Mouse (Mus musculus) limb, embryonic 13.5 days (tissue): ENCODE results near the gene Gprc6a. TPM values are rescaled to one million over a fixed set of nuclear protein-coding genes. Genes with fewer than 3 reads are reported as not detected.
A peak's percentile ranks its signal among the peaks of the same experiment; 100 is the strongest.

ENCODE experiments used
- ATAC-seq: fragments of 200-750 bp; cut with Nextera tagmentation; 2 replicates; pipeline ENCODE4 v1.8.0; 2017; ENCODE audit warnings: low read depth, moderate number of reproducible peaks, moderate TSS enrichment; ENCODE audit not compliant: low FRiP score
- H3K27ac ChIP-seq: fragments of 300-500 bp; sonication (generic); 2 replicates; pipeline ENCODE4 v1.5.1; 2015; ENCODE audit warnings: inconsistent platforms, mild to moderate bottlenecking, moderate library complexity
- H3K27me3 ChIP-seq: fragments of 300-500 bp; sonication (generic); 2 replicates; pipeline ENCODE4 v1.6.1; 2015; ENCODE audit warnings: mild to moderate bottlenecking, inconsistent platforms
- H3K36me3 ChIP-seq: fragments of 300-500 bp; sonication (generic); 2 replicates; pipeline ENCODE4 v1.6.1; 2015; ENCODE audit warnings: inconsistent platforms, mild to moderate bottlenecking, moderate library complexity
- H3K4me1 ChIP-seq: fragments of 300-500 bp; sonication (generic); 2 replicates; pipeline ENCODE4 v1.6.1; 2015; ENCODE audit warnings: inconsistent platforms
- H3K4me2 ChIP-seq: fragments of 300-500 bp; sonication (generic); replicated peaks from 2 replicates; pipeline ENCODE4 v1.6.1; 2015; ENCODE audit warnings: inconsistent platforms, mild to moderate bottlenecking, moderate library complexity
- H3K4me3 ChIP-seq: fragments of 300-500 bp; sonication (generic); 2 replicates; pipeline ENCODE4 v1.5.1; 2015; ENCODE audit warnings: moderate library complexity, mild to moderate bottlenecking, inconsistent platforms
- H3K9ac ChIP-seq: fragments of 300-500 bp; sonication (generic); 2 replicates; pipeline ENCODE4 v1.6.1; 2015; ENCODE audit warnings: mild to moderate bottlenecking, inconsistent platforms
- H3K9me3 ChIP-seq: fragments of 300-500 bp; sonication (generic); 2 replicates; pipeline ENCODE4 v1.6.1; 2016; ENCODE audit warnings: inconsistent platforms
- WGBS: fragments of 180-500 bp; shearing (Covaris S2); methylation state at CpG from one replicate; pipeline ENCODE4 v1.1.7; 2015; 5-methylcytosine and 5-hydroxymethylcytosine counted together
- polyA plus RNA-seq: library from polyadenylated mRNA; unstranded; fragments of >200 nt; fragmentation: Nextera tagmentation; extraction: Ambion mirVana; gene quantifications from 2 replicates; pipeline ENCODE4 v1.2.1, GENCODE M21; 2015

Gene Gprc6a
- polyA plus RNA-seq, 1 experiment from 2014 or later, result not detected

- no peak overlapping the region for H3K4me2 ChIP-seq
- 72% methylated on average over 11 of the region's 11 CpGs for WGBS
- H3K36me3 ChIP-seq, result no peaks in the 10 kb centered on the region
- H3K27me3 ChIP-seq, result no peaks in the 10 kb centered on the region
- H3K4me1 ChIP-seq, result no peaks in the 10 kb centered on the region
- ATAC-seq, result no peak
- no peaks in the 10 kb centered on the region for H3K9me3 ChIP-seq
- H3K27ac ChIP-seq, result no peak overlapping the region
- no peak overlapping the region for H3K9ac ChIP-seq
- H3K4me3 ChIP-seq, result no peak overlapping the region
Observed at GRCm38 (mm10) chr10:51614826-51615590, 16.3 kb downstream of the Gprc6a start.

- no peaks in the 10 kb centered on the region for H3K36me3 ChIP-seq
- no peaks in the 10 kb centered on the region for H3K27me3 ChIP-seq
- no peak overlapping the region for H3K27ac ChIP-seq
- H3K9me3 ChIP-seq, result no peaks in the 10 kb centered on the region
- no peak overlapping the region for H3K9ac ChIP-seq
- no peak for ATAC-seq
- no peaks in the 10 kb centered on the region for H3K4me1 ChIP-seq
- H3K4me3 ChIP-seq, result no peak overlapping the region
- H3K4me2 ChIP-seq, result no peak overlapping the region
- 78% methylated on average over 3 of the region's 3 CpGs for WGBS
Observed at GRCm38 (mm10) chr10:51613421-51613820, 17.8 kb downstream of the Gprc6a start.

- Histone ChIP-seq H3K9me3 (no peaks in the 10 kb centered on the region), H3K9ac (no peak overlapping the region), H3K27me3 (no peaks in the 10 kb centered on the region), H3K4me1 (no peaks in the 10 kb centered on the region), H3K4me3 (no peak overlapping the region), H3K36me3 (no peaks in the 10 kb centered on the region), H3K27ac (no peak overlapping the region), H3K4me2 (no peak overlapping the region)
- WGBS, result 72% methylated on average over 9 of the region's 9 CpGs
- no peak for ATAC-seq
Observed at GRCm38 (mm10) chr10:51611969-51612682, 19.1 kb downstream of the Gprc6a start.

- WGBS, result 70% methylated on average over 4 of the region's 4 CpGs
- H3K4me2 ChIP-seq, result no peak overlapping the region
- no peak overlapping the region for H3K4me3 ChIP-seq
- H3K9ac ChIP-seq, result no peak overlapping the region
- no peaks in the 10 kb centered on the region for H3K36me3 ChIP-seq
- ATAC-seq, result no peak
- no peaks in the 10 kb centered on the region for H3K9me3 ChIP-seq
- no peaks in the 10 kb centered on the region for H3K4me1 ChIP-seq
- H3K27me3 ChIP-seq, result no peaks in the 10 kb centered on the region
- no peak overlapping the region for H3K27ac ChIP-seq
Observed at GRCm38 (mm10) chr10:51609741-51610425, 21.4 kb downstream of the Gprc6a start.

GRCm38 (mm10) chr10:51596928-51597635, 34.2 kb downstream of the Gprc6a start:
- Histone ChIP-seq H3K4me3 (no peak overlapping the region), H3K27ac (no peak overlapping the region), H3K9ac (no peak overlapping the region), H3K4me2 (no peak overlapping the region), H3K27me3 (no peaks in the 10 kb centered on the region), H3K4me1 (no peaks in the 10 kb centered on the region), H3K36me3 (no peaks in the 10 kb centered on the region), H3K9me3 (no peaks in the 10 kb centered on the region)
- WGBS, result 81% methylated on average over 9 of the region's 9 CpGs
- ATAC-seq, result no peak

GRCm38 (mm10) chr10:51595001-51595931, 36.0 kb downstream of the Gprc6a start:
- H3K9me3 ChIP-seq, result no peaks in the 10 kb centered on the region
- H3K4me1 ChIP-seq, result peaks cover 2% of the 10 kb centered on the region
- H3K4me2 ChIP-seq, result no peak overlapping the region
- ATAC-seq, result peak; percentile 57; the same call in 1 of the 2 replicates
- no peak overlapping the region for H3K9ac ChIP-seq
- no peaks in the 10 kb centered on the region for H3K36me3 ChIP-seq
- no peak overlapping the region for H3K4me3 ChIP-seq
- H3K27ac ChIP-seq, result no peak overlapping the region
- WGBS, result 42% methylated on average over 10 of the region's 10 CpGs
- H3K27me3 ChIP-seq, result peaks cover 11% of the 10 kb centered on the region; the same call in 1 of the 2 replicates

GRCm38 (mm10) chr10:51591574-51591973, 39.7 kb downstream of the Gprc6a start:
- Histone ChIP-seq H3K4me1 (peaks cover 9% of the 10 kb centered on the region), H3K4me2 (no peak overlapping the region), H3K27me3 (peaks cover 19% of the 10 kb centered on the region; the same call in 1 of the 2 replicates), H3K9me3 (no peaks in the 10 kb centered on the region), H3K9ac (no peak overlapping the region), H3K27ac (no peak overlapping the region), H3K4me3 (no peak overlapping the region), H3K36me3 (no peaks in the 10 kb centered on the region)
- WGBS, result 90% methylated on average over 2 of the region's 2 CpGs
- no peak for ATAC-seq

- Histone ChIP-seq H3K4me2 (peak within 1 kb of the TSS; percentile 69), H3K36me3 (no peaks in the 10 kb centered on the region), H3K4me3 (peak within 1 kb of the TSS; percentile 37), H3K27ac (no peak within 1 kb of the TSS), H3K27me3 (peaks cover 19% of the 10 kb centered on the region; the same call in 1 of the 2 replicates), H3K9ac (peak within 1 kb of the TSS; percentile 31; the same call in 1 of the 2 replicates), H3K4me1 (peaks cover 9% of the 10 kb centered on the region), H3K9me3 (no peaks in the 10 kb centered on the region)
- ATAC-seq, result peak; percentile 66; the same call in 1 of the 2 replicates
- 2% methylated on average over 19 of the region's 19 CpGs for WGBS
Observed at GRCm38 (mm10) chr10:51590139-51590574, 41.1 kb downstream of the Gprc6a start, which contains the start of gene Fam162b. Gene Fam162b (minus strand): TSS chr10:51590517.

GRCm38 (mm10) chr10:51584919-51585318, 46.3 kb downstream of the Gprc6a start:
- Histone ChIP-seq H3K4me3 (no peak overlapping the region), H3K36me3 (no peaks in the 10 kb centered on the region), H3K4me2 (no peak overlapping the region), H3K9me3 (no peaks in the 10 kb centered on the region), H3K27ac (no peak overlapping the region), H3K27me3 (peaks cover 5% of the 10 kb centered on the region; the same call in 1 of the 2 replicates), H3K9ac (no peak overlapping the region), H3K4me1 (peaks cover 3% of the 10 kb centered on the region)
- ATAC-seq, result no peak

- no peaks in the 10 kb centered on the region; the same call in 1 of the 2 replicates for H3K27me3 ChIP-seq
- no peak for ATAC-seq
- no peak overlapping the region for H3K27ac ChIP-seq
- no peaks in the 10 kb centered on the region for H3K4me1 ChIP-seq
- no peaks in the 10 kb centered on the region for H3K9me3 ChIP-seq
- no peak overlapping the region for H3K4me3 ChIP-seq
- 76% methylated on average over 1 of the region's 1 CpGs for WGBS
- H3K9ac ChIP-seq, result no peak overlapping the region
- no peaks in the 10 kb centered on the region for H3K36me3 ChIP-seq
- no peak overlapping the region for H3K4me2 ChIP-seq
Observed at GRCm38 (mm10) chr10:51584378-51584777, 46.9 kb downstream of the Gprc6a start.
